Mouse (Mus musculus): ENCODE results near the gene Gm17093.
"Not testable (repeated sequence)": the region's sequence is repeated elsewhere in the genome, so short reads cannot be mapped to it uniquely, and the experiment has no call there.

Gene Gm17093

GRCm38 (mm10) chr14:44517976-44518375 lies at the start of gene Gm17093:
Gene Gm17093 (plus strand): TSS chr14:44518276.
- not testable (repeated sequence) for DNase-seq

DNA sequence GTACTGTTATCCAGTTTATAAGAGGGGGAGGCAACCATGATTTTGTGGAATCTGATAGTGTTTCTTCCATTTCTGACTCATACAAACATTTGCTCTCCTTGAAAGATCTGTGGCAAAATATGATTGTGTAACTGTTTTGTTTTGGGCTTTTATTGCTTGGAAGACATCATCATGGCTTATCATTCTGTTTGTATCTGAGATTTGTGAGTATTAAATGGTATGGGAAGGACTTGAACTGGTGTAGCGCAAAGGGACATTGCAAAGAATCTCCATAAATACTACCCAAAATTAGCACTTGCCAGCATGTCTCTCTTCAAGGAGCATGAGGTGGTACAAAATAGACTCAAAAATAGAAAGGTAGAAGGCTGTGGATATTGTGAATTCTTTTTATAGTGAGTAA lies 25.9 kb upstream of the Gm17093 start, which contains the start of gene BC061237:
BC061237 (plus strand) TSS at position 301 of the 400 bp plus-strand sequence.
- not testable (repeated sequence) for DNase-seq

DNA sequence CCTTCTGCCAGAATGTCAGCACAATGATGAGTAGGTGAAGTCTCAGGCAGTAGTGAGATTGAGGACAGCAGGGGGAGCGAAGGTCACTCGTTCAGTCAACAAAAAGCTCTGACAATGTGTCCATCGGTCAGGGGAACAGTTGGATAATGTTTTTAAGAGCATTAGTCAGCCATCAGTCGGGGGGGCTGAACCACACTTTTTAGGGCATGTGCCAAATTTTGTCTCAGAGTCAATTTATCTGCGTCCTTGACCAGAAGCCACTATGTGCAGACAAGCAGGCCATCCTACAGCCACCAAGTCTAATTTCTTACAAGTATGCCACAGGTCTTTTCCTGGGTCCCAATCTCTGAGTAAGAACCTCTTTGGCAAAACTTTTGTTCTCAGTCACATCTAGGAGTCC lies 29.9 kb downstream of the Gm17093 start:
- DNase-seq = not testable (repeated sequence)

Data from lung, postnatal 14 days (tissue).